Mouse (Mus musculus): Measurements from ENCODE around the gene Wdr17.
A peak's percentile ranks its signal among the peaks of the same experiment; 100 is the strongest.

GRCm38 (mm10) chr8:54705743-54706142 lies 181.2 kb downstream of the Wdr17 start:
- TF ChIP-seq EP300 (IDR thresholded peaks at IDR 0.05; ENCODE audit: low read depth) (no peak), CTCF (IDR thresholded peaks at IDR 0.05; ENCODE audit: low read depth) (peak; percentile 51)

All from heart, postnatal 0 days (tissue).